Mouse (Mus musculus) hematopoietic stem cell, adult 5-6 weeks (primary cell): ENCODE results near the gene Grm1. TPM values are rescaled to one million over a fixed set of nuclear protein-coding genes. Genes with fewer than 3 reads are reported as not detected.
A peak's percentile ranks its signal among the peaks of the same experiment; 100 is the strongest.
"Not testable (repeated sequence)": the region's sequence is repeated elsewhere in the genome, so short reads cannot be mapped to it uniquely, and the experiment has no call there.

Experiments used
- ATAC-seq, 2 experiments: fragments of 125-278 bp in 1 of 2; replicated peaks in 1 of 2; 2 replicates each; pipeline ENCODE4 v1.8.0; 2016 to 2017; ENCODE audit warnings: inconsistent platforms in 2 of 2, mild to moderate bottlenecking in 2 of 2, moderate number of reproducible peaks in 2 of 2, low read depth in 1 of 2, moderate TSS enrichment in 1 of 2; ENCODE audit not compliant: low FRiP score in 2 of 2, poor library complexity in 2 of 2, severe bottlenecking in 2 of 2, insufficient read depth in 1 of 2, low TSS enrichment in 1 of 2
- total RNA-seq: library from RNA; stranded (forward); fragments of 172-1452, 232-1000 nt; gene quantifications from 2 replicates; pipeline ENCODE4 v1.2.3, GENCODE M21; 2017

The Grm1 gene
- 0.81 and 2.3 TPM in 2 replicates for total RNA-seq

DNA sequence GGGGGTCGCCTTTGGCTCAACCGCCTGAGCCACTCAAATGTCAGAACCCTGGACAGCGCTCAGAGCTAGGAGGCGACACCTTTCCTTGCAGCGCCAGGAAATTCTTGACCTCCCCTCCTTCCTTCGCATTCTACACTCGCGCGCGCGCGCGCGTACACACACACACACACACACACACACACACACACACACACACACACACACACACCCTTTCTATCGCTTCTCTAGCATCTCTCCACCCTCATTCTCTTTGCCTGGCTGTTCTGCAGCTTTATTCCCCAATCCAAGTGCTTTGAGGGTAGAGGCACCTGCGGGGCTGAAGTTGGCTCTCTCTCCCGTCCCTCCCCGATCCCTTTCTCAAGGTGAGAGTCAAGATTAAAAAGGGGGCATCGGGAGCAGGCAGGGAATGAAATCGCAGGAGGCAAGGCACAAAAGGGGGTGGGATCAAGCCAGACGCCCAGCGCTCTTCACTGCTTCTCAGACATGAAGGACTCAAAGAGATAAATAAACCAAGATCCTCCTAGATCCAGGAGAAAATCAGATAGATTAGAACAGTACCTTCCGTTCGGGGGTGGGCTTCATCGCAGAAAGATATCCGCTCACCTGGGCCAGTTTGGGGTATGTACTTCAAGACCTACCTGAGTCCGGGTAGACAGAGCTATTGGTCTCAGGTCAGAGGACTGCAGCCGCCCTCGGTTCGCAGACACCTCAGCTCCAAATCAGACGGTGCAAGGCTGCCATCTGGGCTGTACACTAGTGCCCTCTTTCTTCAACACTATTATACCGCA, at the start of gene Grm1:
Gene Grm1 (minus strand): TSS at position 746 of the 788 bp plus-strand sequence.
- peak; percentile 42 to 58; a peak in 2 of 4 replicates for ATAC-seq

DNA sequence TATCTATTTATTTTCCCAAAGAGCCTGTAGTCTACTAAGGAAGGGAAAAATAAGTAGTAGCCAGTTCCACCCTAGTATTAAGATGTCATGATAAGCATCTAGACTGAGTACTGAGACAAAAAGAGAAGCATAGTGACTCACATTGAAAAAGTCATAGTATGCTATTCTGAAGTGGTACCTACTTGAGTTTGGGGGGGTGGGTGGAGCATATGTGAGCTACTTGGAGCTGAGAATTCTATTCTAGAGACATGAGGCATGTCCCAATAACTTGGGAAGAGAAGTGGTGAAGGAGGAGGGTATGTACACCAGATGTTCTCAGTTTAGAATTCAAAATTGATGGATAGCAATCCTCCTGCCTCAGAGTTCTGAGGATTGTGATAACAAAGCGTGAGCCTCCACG, 39.6 kb upstream of the Grm1 start:
- no peak for ATAC-seq

DNA sequence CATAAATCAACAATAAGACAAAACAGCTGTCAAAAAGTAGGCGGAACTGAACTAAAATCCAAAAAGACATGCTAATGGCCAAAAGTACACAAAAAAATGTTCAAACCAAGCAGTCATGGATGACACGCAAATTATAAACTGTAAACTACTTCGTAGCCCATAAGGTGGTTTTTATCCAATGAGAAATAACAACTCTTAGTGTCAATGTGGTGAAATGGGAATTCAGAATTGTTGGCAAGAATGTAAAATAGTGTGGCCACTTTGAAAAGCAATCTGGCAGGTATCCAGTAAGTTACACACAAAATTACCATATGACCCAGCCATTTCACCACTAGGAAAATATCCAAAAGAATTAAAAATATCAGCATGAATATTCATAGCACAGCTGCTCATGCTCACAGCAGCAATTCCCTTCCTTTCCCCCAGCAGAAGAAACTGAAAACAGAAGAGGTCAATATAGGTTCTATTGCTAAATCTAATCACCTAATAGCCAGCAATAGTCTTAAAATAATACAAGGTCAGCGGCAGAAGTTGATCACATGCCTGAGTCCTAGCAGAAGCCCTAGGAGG, 16.4 kb upstream of the Grm1 start:
- no peak for ATAC-seq

DNA sequence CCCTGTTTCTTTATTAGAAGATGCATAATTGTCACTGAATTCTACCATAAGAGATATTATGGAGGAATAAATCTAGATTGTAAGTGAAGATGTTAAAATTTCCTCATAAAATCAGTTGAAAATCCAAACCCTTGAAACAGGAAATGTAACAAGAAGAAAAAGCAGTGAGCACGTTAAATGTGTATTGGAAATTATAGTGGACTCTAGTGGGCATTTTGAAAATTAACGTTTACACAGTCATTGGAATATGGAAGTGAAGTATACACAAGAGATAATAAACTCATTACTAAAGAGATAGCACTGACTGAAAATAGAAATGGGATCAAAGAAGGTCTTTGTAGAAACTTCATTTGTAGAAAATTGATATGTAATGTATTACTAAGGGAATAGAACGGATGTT, 4.2 kb upstream of the Grm1 start:
- ATAC-seq = no peak

DNA sequence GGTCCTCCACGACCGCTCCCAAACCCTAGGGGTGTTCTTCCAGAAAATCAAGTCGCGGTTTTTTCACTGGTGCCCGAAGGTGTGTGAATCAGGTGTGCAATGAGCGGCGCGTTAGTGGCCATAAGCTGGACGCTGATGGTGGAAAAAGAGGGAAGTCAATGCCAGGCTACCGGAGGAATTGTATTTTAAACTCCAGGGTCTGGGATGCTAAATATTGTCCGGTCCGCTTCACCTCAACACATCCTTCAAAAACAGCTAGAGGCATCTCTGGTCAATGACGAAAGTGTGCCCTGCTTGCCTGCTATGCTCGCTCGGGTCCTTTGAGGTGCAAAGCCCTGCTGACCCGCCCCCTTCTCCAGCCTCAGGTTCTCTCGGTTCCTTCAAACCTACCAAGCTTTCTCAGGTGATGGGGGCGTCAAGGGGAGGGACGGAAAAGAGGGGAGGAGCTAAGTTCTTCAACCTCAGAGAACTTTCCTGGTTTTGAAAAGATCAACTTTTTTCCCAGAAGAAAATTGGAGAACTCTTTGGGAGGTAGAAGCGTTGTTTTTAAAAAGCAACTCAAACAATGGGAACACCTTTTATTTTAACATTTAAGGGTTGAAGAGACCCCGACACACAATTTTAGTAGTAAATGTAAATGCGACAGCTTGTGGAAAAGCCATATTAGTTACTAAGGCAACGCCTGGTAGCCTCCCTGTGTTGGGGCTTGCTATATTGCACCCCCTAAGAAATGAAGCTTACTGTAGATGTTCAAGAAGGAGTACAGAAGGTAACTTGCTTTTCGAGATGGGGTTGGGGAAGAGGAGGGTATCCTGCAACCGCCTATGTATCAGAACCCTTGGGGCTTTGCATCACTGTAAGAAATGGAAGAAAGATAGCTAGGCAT, 1.2 kb downstream of the Grm1 start:
- ATAC-seq = no peak

DNA sequence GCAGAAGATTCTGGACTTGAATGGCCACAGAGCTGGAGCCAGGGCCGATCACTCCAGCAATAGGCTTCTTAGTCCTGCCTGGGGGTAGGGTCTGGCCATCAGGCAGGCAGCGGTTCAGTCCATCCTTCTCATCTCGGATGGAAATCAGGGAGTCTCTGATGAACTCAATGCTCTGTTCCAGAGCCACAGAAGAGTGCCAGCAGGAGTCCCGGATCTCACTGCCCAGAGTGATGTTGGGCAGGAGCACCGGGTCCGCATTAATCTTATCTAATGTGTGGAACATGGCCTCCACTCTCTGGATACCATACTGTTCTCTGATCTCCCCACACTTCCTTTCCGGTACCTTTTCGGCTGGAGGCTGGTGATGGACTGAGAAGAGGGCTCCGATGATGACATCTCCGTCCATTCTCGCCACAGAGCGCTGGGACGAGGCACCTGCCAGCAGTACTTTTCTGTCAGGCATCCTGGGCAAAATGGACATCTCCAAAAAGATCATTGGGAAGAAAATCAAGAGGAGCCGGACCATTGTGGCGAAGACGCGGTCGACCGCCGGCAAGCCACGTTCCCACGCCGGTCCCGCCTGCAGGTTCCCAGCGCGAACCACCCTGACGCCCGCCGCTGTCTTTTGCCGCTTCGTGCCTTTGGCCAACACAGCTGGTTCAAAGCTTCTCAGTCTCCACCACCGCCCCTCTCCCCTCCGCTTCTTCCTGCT, 2.0 kb downstream of the Grm1 start:
- ATAC-seq = no peak

DNA sequence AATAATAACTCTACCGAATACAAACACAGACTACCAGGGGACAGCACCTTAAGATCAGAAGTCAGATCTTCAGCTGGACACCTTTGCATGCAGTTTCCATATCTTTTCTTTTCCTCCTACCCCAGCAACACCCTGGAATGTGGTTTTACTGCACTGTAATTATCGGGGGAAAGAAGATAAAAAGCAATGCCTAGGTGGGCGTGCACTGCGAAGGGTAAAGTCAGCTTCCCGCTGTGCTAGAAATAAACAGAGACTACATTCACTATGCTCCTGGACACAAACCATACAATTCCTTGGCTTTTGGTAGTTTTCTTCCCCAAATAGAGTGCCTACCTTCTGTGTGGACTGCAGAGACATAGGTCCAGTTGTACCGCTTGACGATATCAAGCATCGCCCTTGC, 2.6 kb downstream of the Grm1 start:
- no peak for ATAC-seq

DNA sequence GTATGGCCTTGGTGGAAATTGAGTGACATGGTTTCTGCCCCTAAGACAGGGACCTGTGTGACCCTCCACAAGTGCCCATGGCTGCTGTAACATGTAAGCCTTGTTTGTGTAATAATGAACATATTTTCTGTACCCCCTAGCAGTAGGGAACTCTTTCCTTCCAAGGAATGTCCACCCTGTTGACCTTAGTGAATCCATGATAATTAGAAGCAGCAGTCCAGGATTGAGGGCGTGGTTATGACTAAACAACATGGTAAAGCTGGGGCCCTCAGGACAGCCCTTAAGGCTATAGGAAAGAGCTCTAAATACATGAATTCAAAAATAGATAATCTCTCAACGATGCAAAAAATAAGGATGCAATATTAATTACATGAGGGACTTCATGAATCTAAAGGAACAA, 17.0 kb downstream of the Grm1 start:
- no peak for ATAC-seq

DNA sequence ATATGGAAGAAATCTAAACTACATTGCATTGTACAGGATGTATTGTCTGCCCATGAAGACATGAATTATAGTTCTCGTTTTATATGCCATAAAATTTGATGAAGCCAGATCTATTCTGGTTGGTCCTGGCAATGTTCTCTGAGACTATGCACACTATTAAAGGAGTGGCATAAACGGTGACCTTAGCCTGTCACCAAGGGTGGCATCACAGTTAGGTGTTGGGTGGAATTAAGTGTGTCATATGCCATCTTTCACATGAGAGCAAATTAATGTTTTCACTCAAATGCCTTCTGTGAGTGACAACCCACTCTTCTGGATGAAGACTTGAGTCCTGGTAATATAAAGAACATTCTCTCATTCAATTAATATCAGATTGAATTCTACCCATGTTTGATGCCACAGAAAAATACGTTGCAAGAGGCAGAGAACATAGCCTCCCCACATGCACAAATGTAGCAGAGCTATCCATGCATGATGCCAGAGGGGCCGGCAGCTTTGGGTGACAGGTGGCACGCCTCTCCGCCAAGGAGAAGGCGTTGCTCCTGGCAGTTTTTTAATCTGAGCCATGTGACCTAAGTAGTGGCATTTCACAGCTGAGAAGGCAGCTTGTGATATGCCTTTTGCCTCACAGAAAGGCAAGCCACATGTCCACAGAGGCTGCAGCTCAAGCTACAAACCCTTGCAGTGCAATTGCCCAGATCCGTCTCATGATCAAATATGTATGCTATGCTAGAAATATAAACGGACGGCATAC, 20.7 kb downstream of the Grm1 start:
- no peak for ATAC-seq

DNA sequence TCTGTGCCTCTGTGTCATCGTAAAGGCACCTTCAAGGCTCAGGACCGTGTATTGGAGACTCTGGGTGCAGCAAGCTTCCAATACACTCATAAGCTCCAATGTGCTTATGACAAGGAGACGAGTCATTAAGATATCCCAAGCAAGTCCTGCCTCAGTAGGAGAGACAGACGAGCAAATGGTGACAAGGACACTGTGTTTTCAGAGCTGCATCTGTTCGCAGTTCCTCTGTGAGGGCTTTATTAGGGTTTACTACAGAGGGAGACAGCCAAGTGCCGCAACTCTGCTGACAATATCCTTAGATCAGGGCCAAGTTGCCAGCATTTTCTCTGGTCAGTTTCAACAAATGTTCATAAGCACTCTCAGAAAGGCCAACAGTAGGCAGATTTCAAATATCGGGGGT, 32.8 kb downstream of the Grm1 start:
- ATAC-seq = no peak

DNA sequence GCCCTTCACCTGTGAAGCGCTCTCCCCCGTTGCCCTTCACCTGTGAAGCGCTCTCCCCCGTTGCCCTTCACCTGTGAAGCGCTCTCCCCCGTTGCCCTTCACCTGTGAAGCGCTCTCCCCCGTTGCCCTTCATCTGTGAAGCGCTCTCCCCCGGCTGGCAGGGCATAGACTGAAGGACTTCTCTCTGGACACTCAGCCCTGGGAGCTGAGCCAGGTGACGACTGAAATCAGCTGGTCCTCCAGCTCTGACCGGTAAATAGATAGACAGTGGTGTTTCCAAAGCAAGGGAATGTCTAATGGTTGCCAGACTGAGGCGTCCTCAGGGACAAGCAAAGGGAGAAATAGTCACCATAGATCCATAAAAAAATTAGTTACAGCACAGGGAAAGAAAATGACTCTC, 36.7 kb downstream of the Grm1 start:
- not testable (repeated sequence) for ATAC-seq

DNA sequence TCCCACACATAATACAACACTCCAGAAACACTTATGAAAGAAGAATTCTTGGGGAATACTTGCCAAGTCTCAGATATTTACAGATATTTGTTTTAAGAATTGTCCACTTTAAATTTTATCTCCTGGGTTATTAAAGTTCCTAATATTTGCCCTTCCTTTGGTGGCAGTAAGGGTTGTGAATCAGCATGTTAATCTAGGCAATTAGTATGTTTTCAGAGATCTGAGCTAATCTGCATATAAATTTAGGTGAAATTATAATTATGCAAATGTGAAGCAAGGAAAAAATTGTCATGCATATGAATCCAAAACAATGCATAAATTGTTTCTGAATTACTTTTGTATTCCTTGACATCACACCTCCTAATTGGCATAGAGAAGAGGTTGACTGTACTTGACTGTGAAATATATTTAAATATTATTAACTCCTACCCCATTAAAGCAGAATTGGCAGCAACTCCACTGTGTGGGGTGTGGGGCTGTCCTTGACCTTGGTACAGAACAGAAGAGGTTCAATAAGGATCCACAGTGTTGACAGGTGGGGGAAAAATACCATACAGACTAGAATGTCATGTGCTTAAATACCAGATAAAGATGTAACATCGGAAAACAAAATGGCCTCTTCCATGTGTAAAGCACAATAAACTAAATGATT, 37.6 kb downstream of the Grm1 start:
- ATAC-seq = no peak

DNA sequence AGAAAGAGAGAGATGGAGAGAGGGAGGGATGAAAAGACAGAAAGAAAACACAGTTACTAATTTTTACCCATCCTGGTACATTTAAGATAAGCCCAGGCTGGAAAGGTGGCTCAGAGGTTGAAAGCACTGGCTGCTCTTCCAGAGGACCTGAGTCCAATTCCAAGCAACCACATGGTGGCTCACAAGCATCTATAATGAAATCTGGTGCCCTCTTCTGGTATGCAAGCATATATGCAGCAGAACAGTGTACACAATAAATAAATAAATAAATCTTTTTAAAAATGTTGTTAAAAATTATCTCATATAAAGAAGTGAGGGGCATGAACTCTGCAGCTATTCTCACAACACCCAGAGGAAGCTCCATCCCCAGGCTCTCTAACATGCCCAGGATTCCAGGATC, 42.8 kb downstream of the Grm1 start:
- no peak for ATAC-seq

DNA sequence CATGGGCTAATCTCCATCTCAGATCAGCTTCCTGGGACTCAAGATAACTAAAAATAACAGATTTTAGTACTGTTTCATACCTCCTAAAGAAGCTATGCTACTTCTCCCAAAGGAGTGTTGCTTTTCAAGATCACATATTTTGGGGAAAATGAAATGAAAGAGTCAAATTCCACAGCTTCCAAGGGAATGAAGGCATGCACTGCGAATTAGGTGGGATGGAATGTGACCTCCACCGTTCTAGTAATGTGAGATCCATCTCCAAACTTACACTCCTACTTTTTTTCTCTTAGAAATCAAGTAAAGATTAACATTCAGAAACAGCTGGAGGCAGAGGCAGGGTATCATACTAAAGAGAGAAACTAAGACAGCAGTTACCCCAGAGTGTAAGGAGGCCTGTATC, 49.9 kb downstream of the Grm1 start:
- no peak for ATAC-seq

DNA sequence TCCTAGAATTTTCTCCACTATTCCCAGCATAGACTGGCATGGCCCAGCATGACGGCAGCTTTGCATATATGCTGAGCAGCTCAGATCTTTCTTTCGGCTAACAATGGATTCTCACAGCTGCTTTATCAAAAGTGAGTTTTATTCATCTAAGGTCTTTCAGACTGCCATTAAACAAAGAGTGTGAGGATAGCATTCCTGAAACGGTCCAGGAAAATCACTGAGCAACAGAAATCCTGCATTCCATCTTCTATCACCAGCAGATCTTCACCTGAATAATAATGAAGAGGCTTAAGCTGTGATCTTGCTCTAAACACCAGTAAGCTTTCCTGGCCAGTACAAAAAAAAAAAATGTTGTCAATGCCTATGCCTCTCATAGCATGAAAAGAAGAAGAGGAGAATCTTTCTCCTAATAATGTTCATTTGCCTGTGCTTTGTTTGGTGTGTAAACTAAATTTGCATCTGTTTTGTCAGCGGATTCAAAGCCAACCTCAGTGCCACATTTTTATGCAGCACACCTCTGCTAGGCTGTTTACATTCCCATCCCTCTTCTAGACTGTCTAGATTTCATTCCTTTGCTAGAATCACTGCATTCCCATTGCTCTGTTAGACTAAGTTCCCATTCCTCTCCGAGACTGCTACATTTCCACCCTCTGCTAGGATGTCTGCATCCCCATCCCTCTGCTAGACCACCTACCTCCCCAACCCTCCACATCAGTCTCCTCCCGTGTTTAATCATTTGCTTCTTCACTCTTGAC, 56.2 kb downstream of the Grm1 start:
- ATAC-seq = no peak

DNA sequence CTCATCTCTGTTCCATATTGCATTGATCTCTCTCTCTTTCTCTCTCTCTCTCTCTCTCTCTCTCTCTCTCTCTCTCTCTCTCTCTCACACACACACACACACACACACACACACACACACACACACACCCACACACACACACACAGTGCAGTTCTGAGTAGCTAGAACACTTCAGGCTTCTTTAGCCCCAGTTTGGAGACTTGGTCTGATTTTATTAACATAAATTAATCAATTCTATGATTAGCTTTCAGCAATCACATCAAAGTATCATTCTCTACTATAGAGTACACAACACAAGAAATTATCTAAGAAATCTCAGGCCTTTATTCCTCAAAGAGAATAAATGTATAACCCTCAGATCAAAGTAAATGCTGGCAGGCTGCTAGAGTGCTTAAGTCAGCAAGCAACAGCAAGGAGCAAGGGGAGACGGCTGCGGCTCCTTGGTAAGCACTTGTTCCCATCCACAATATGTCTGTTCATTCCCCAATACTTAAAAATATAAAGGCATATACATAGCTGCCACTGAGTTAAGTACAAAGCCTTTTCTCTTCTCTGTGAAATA, 63.1 kb downstream of the Grm1 start:
- ATAC-seq = no peak
